Mouse (Mus musculus) CH12.LX (cell line): ENCODE measurements around the gene Icmt. TPM values are rescaled to one million over a fixed set of nuclear protein-coding genes. Genes with fewer than 3 reads are reported as not detected.

Experiments used
- DNase-seq: peaks from one replicate; pipeline ENCODE4 v3.0.0-alpha.2; 2013; ENCODE audit errors: extremely low read depth
- H3K27ac ChIP-seq: 2 replicates; pipeline ENCODE4 v1.5.1; 2012; ENCODE audit warnings: low read depth, mild to moderate bottlenecking, control low read depth, moderate library complexity; ENCODE audit not compliant: insufficient read depth
- H3K27me3 ChIP-seq: replicated peaks from 2 replicates; pipeline ENCODE3; 2012; ENCODE audit warnings: inconsistent platforms
- H3K36me3 ChIP-seq, 2 experiments: replicated peaks in 1 of 2; 2 replicates each; pipeline versions ENCODE3 to v1.6.1; 2012; ENCODE audit warnings: inconsistent platforms in 1 of 2, low read length in 1 of 2, mild to moderate bottlenecking in 1 of 2, mixed read lengths in 1 of 2, moderate library complexity in 1 of 2; ENCODE audit not compliant: control insufficient read depth in 1 of 2, insufficient read depth in 1 of 2
- H3K4me1 ChIP-seq, 2 experiments: 2 replicates each; pipeline ENCODE4 v1.6.1; 2012; ENCODE audit warnings: inconsistent platforms in 1 of 2, moderate library complexity in 1 of 2; ENCODE audit not compliant: insufficient read depth in 2 of 2, control insufficient read depth in 1 of 2
- H3K4me2 ChIP-seq: 2 replicates; pipeline ENCODE4 v1.6.1; 2012; ENCODE audit warnings: low read depth, mild to moderate bottlenecking, control low read depth; ENCODE audit not compliant: poor library complexity, insufficient read depth, severe bottlenecking
- H3K4me3 ChIP-seq, 3 experiments: fragments of 150-350 bp in 1 of 3; sonication (generic) in 1 of 3; replicated peaks in 1 of 3; 2 replicates each; pipeline versions ENCODE3 to v1.5.1; 2011 to 2012; ENCODE audit warnings: low read depth in 2 of 3, low read length in 2 of 3, mild to moderate bottlenecking in 2 of 3, moderate library complexity in 2 of 3, control low read depth in 1 of 3, improper control_type of control experiment in 1 of 3, inconsistent platforms in 1 of 3, mixed read lengths in 1 of 3; ENCODE audit not compliant: poor library complexity in 1 of 3
- H3K79me2 ChIP-seq: replicated peaks from 2 replicates; pipeline ENCODE4 v1.6.1; 2012; ENCODE audit warnings: mild to moderate bottlenecking, moderate library complexity; ENCODE audit not compliant: control insufficient read depth, poor library complexity, insufficient read depth, severe bottlenecking; ENCODE audit errors: extremely low read depth
- H3K9ac ChIP-seq: 2 replicates; pipeline ENCODE4 v1.6.1; 2012; ENCODE audit warnings: low read depth, mild to moderate bottlenecking, control low read depth, moderate library complexity; ENCODE audit not compliant: insufficient read depth
- H3K9me3 ChIP-seq: replicated peaks from 2 replicates; pipeline ENCODE3; 2012; ENCODE audit warnings: low read length, inconsistent platforms, mixed read lengths
- CHD1 ChIP-seq: IDR thresholded peaks from 2 replicates; pipeline ENCODE4 v1.6.1; 2012; ENCODE audit warnings: low read depth, low read length, improper control_type of control experiment, inconsistent platforms
- CHD2 ChIP-seq: IDR thresholded peaks from 2 replicates; pipeline ENCODE4 v1.6.1; 2011; ENCODE audit warnings: low read length, improper control_type of control experiment
- CTCF ChIP-seq, 2 experiments: IDR thresholded peaks in 1 of 2; conservative IDR thresholded peaks in 1 of 2; 2 replicates each; pipeline ENCODE4 v1.5.1; 2011 to 2012; ENCODE audit warnings: low read depth in 2 of 2, low read length in 2 of 2, improper control_type of control experiment in 1 of 2, inconsistent platforms in 1 of 2, mild to moderate bottlenecking in 1 of 2, moderate library complexity in 1 of 2
- E2F4 ChIP-seq: IDR thresholded peaks from 2 replicates; pipeline ENCODE4 v1.6.1; 2011; ENCODE audit warnings: low read depth, low read length, improper control_type of control experiment; ENCODE audit not compliant: insufficient replicate concordance
- ETS1 ChIP-seq: conservative IDR thresholded peaks from 2 replicates; pipeline ENCODE4 v1.6.1; 2012; ENCODE audit warnings: low read depth, mild to moderate bottlenecking, inconsistent platforms, low read length, improper control_type of control experiment, moderate library complexity
- JUN ChIP-seq: IDR thresholded peaks from 2 replicates; pipeline ENCODE4 v1.6.1; 2011; ENCODE audit warnings: low read depth, mild to moderate bottlenecking, low read length, improper control_type of control experiment, moderate library complexity; ENCODE audit not compliant: insufficient read depth
- JUND ChIP-seq: conservative IDR thresholded peaks from 2 replicates; pipeline ENCODE4 v1.6.1; 2011; ENCODE audit warnings: low read depth, low read length, improper control_type of control experiment
- KAT2A ChIP-seq: IDR thresholded peaks from 2 replicates; pipeline ENCODE4 v1.6.1; 2012; ENCODE audit warnings: low read length, improper control_type of control experiment, inconsistent platforms; ENCODE audit not compliant: insufficient replicate concordance
- MAZ ChIP-seq: IDR thresholded peaks from 2 replicates; pipeline ENCODE4 v1.6.1; 2012; ENCODE audit warnings: low read depth, mild to moderate bottlenecking, inconsistent platforms, low read length, improper control_type of control experiment, moderate library complexity
- MEF2A ChIP-seq: IDR thresholded peaks from 2 replicates; pipeline ENCODE4 v1.6.1; 2014; ENCODE audit warnings: low read depth, mild to moderate bottlenecking, inconsistent platforms, low read length, improper control_type of control experiment, borderline replicate concordance
- MXI1 ChIP-seq: IDR thresholded peaks from 2 replicates; pipeline ENCODE4 v1.6.1; 2011; ENCODE audit warnings: mild to moderate bottlenecking, low read depth, low read length, improper control_type of control experiment
- NELFE ChIP-seq: IDR thresholded peaks from 2 replicates; pipeline ENCODE4 v1.6.1; 2011; ENCODE audit warnings: low read depth, low read length, improper control_type of control experiment
- NRF1 ChIP-seq: IDR thresholded peaks from 2 replicates; pipeline ENCODE4 v1.6.1; 2014; ENCODE audit warnings: low read depth, mild to moderate bottlenecking, inconsistent platforms, low read length, improper control_type of control experiment, moderate library complexity
- RAD21 ChIP-seq: IDR thresholded peaks from 2 replicates; pipeline ENCODE4 v1.6.1; 2011; ENCODE audit warnings: low read depth, mild to moderate bottlenecking, low read length, improper control_type of control experiment, moderate library complexity
- RCOR1 ChIP-seq: conservative IDR thresholded peaks from 2 replicates; pipeline ENCODE4 v1.6.1; 2012; ENCODE audit warnings: low read depth, mild to moderate bottlenecking, inconsistent platforms, low read length, improper control_type of control experiment
- SIN3A ChIP-seq: IDR thresholded peaks from 2 replicates; pipeline ENCODE4 v1.6.1; 2012; ENCODE audit warnings: low read length, improper control_type of control experiment, inconsistent platforms
- SMC3 ChIP-seq: IDR thresholded peaks from 2 replicates; pipeline ENCODE4 v1.6.1; 2011; ENCODE audit warnings: low read depth, low read length, improper control_type of control experiment
- TCF12 ChIP-seq: IDR thresholded peaks from 2 replicates; pipeline ENCODE4 v1.6.1; 2014; ENCODE audit warnings: low read depth, mild to moderate bottlenecking, inconsistent platforms, low read length, improper control_type of control experiment
- UBTF ChIP-seq: IDR thresholded peaks from 2 replicates; pipeline ENCODE4 v1.6.1; 2012; ENCODE audit warnings: low read depth, mild to moderate bottlenecking, inconsistent platforms, low read length, improper control_type of control experiment, moderate library complexity
- USF1 ChIP-seq: IDR thresholded peaks from 2 replicates; pipeline ENCODE4 v1.6.1; 2014; ENCODE audit warnings: low read depth, mild to moderate bottlenecking, inconsistent platforms, low read length, improper control_type of control experiment
- ZC3H11A ChIP-seq: IDR thresholded peaks from 2 replicates; pipeline ENCODE4 v1.6.1; 2012; ENCODE audit warnings: low read depth, mild to moderate bottlenecking, inconsistent platforms, low read length, improper control_type of control experiment
- ZMIZ1 ChIP-seq: IDR thresholded peaks from 2 replicates; pipeline ENCODE4 v1.6.1; 2012; ENCODE audit warnings: low read depth, mild to moderate bottlenecking, inconsistent platforms, low read length, improper control_type of control experiment
- dilution Hi-C: fragments of 300-500 bp; cut with MboI; formaldehyde crosslinking; loops from 2 replicates; pipeline ENCODE4 v1.14.3; 2020; ENCODE audit warnings: low sequenced_read_pairs; ENCODE audit not compliant: extremely low pct_unique_long_range_greater_than_20kb, extremely low pct_ligation_motif_present
- in situ Hi-C: fragments of 300-500 bp; cut with MboI; formaldehyde crosslinking; loops from 3 replicates; pipeline ENCODE4 v1.14.3; 2019; ENCODE audit warnings: low sequenced_read_pairs, low pct_ligation_motif_present, low pct_unique_long_range_greater_than_20kb, mixed read lengths
- polyA plus RNA-seq: library from polyadenylated mRNA; unstranded; fragments of >175 nt; gene quantifications from 2 replicates; pipeline ENCODE4 v1.2.1, GENCODE M21; 2012; ENCODE audit warnings: low read depth; ENCODE audit not compliant: insufficient read length
- total RNA-seq, 2 experiments: library from RNA; depleted of rRNA; stranded (reverse); fragments of 300-350 nt in 1 of 2; fragments of >200 nt in 1 of 2; gene quantifications; 2 replicates each; pipeline ENCODE4 v1.2.3; 2012 to 2014

Gene Icmt
- total and polyA plus RNA-seq, 3 experiments, result 18.5 to 29.8 (median 21.5) TPM

- Histone ChIP-seq H3K4me3 (peak overlapping the region in 1 of 3 experiments; percentile 30), H3K9ac (no peak overlapping the region), H3K79me2 (peaks cover 57% of the 10 kb centered on the region), H3K36me3 (peaks cover 47 to 61% of the 10 kb centered on the region in 2 experiments), H3K27ac (peak overlapping the region; percentile 18; the same call in 1 of the 2 replicates), H3K27me3 (no peaks in the 10 kb centered on the region), H3K4me1 (peaks cover 3 to 57% of the 10 kb centered on the region in 2 experiments; a peak in 3 of 4 replicates), H3K9me3 (peaks cover 3% of the 10 kb centered on the region), H3K4me2 (0 out of 2 replicates have a peak overlapping the region, but pooled peaks have one; percentile 16)
- DNase-seq, result peak; percentile 72
- dilution Hi-C loops, result no loop called here
- TF ChIP-seq MEF2A (no peak), JUN (no peak), RAD21 (peak; percentile 39), JUND (no peak), CHD2 (no peak), SMC3 (peak; percentile 36), CTCF (conservative IDR thresholded peaks at IDR 0.05 in 1 of 2, IDR thresholded peaks at IDR 0.05 in 1 of 2; ENCODE audit: low read depth in 2 of 2, low read length in 2 of 2) (peak; percentile 32 to 70; a peak in 3 of 4 replicates), E2F4 (no peak)
- in situ Hi-C loops, result loop anchor here (5.0 kb wide), 1 partner anchor 109 kb away; no protein-coding TSS in a partner anchor
These were observed 31.7 kb downstream of the Icmt start for GRCm38 (mm10) chr4:152328691-152329090.

GRCm38 (mm10) chr4:152332952-152333351, 35.9 kb downstream of the Icmt start:
- Histone ChIP-seq H3K27ac (no peak overlapping the region), H3K4me1 (peaks cover 8 to 69% of the 10 kb centered on the region in 2 experiments), H3K4me3 (no peak overlapping the region), H3K36me3 (peaks cover 71 to 86% of the 10 kb centered on the region in 2 experiments), H3K4me2 (no peak overlapping the region), H3K9me3 (no peaks in the 10 kb centered on the region), H3K9ac (no peak overlapping the region), H3K79me2 (peaks cover 34% of the 10 kb centered on the region), H3K27me3 (no peaks in the 10 kb centered on the region)
- no peak for TF ChIP-seq CHD2
- 0 out of 2 replicates have a peak, but pooled peaks have one; percentile 38 for TF ChIP-seq TCF12
- no peak for TF ChIP-seq ZC3H11A
- no peak for TF ChIP-seq ETS1
- no peak for TF ChIP-seq UBTF
- no peak for TF ChIP-seq NRF1
- TF ChIP-seq MXI1, result no peak
- TF ChIP-seq SMC3, result peak; percentile 78
- peak; percentile 68 to 100 for TF ChIP-seq CTCF (conservative IDR thresholded peaks at IDR 0.05 in 1 of 2, IDR thresholded peaks at IDR 0.05 in 1 of 2; ENCODE audit: low read depth in 2 of 2, low read length in 2 of 2)
- TF ChIP-seq MAZ, result no peak
- no peak for TF ChIP-seq KAT2A
- no peak for TF ChIP-seq USF1
- TF ChIP-seq CHD1, result no peak
- TF ChIP-seq ZMIZ1, result no peak
- TF ChIP-seq RAD21, result peak; percentile 42
- no peak for TF ChIP-seq RCOR1
- TF ChIP-seq SIN3A, result no peak
- no peak for TF ChIP-seq E2F4
- peak; percentile 80; the same call in 1 of the 2 replicates for TF ChIP-seq NELFE
- dilution Hi-C loops (no loop called here), in situ Hi-C loops (no loop called here)
- DNase-seq, result peak; percentile 65
